Mouse (Mus musculus) heart, embryonic 15.5 days (tissue): ENCODE data around the gene Lhpp. TPM values are rescaled to one million over a fixed set of nuclear protein-coding genes. Genes with fewer than 3 reads are reported as not detected.

Source experiments
- ATAC-seq: fragments of 200-750 bp; cut with Nextera tagmentation; replicated peaks from 2 replicates; pipeline ENCODE4 v1.8.0; 2017; ENCODE audit warnings: low read depth, moderate TSS enrichment; ENCODE audit not compliant: insufficient number of reproducible peaks, insufficient read depth, low FRiP score
- H3K27ac ChIP-seq: fragments of 300-500 bp; sonication (generic); 2 replicates; pipeline ENCODE4 v1.5.1; 2015; ENCODE audit warnings: mild to moderate bottlenecking, inconsistent platforms
- H3K27me3 ChIP-seq: fragments of 300-500 bp; sonication (generic); 2 replicates; pipeline ENCODE4 v1.6.1; 2015; ENCODE audit warnings: inconsistent platforms
- H3K36me3 ChIP-seq: fragments of 300-500 bp; sonication (generic); 2 replicates; pipeline ENCODE4 v1.6.1; 2015; ENCODE audit warnings: mild to moderate bottlenecking, inconsistent platforms
- H3K4me1 ChIP-seq: fragments of 300-500 bp; sonication (generic); replicated peaks from 2 replicates; pipeline ENCODE4 v1.6.1; 2015; ENCODE audit warnings: inconsistent platforms
- H3K4me2 ChIP-seq: fragments of 300-500 bp; sonication (generic); 2 replicates; pipeline ENCODE4 v1.6.1; 2015; ENCODE audit warnings: inconsistent platforms, mild to moderate bottlenecking, moderate library complexity
- H3K4me3 ChIP-seq: fragments of 300-500 bp; sonication (generic); 2 replicates; pipeline ENCODE4 v1.5.1; 2015; ENCODE audit warnings: mild to moderate bottlenecking, inconsistent platforms
- H3K9ac ChIP-seq: fragments of 300-500 bp; sonication (generic); 2 replicates; pipeline ENCODE4 v1.6.1; 2015; ENCODE audit warnings: mild to moderate bottlenecking, inconsistent platforms
- H3K9me3 ChIP-seq: fragments of 300-500 bp; sonication (generic); replicated peaks from 2 replicates; pipeline ENCODE4 v1.6.1; 2016; ENCODE audit warnings: inconsistent platforms
- WGBS: fragments of 180-500 bp; shearing (Covaris S2); methylation state at CpG from one replicate; pipeline ENCODE4 v1.1.7; 2015; ENCODE audit warnings: mixed read lengths; 5-methylcytosine and 5-hydroxymethylcytosine counted together
- polyA plus RNA-seq: library from polyadenylated mRNA; unstranded; fragments of >200 nt; fragmentation: Nextera tagmentation; extraction: Ambion mirVana; gene quantifications from 2 replicates; pipeline ENCODE4 v1.2.1, GENCODE M21; 2015

Lhpp gene
- polyA plus RNA-seq, 1 experiment from 2014 or later, result 21.3 TPM

DNA sequence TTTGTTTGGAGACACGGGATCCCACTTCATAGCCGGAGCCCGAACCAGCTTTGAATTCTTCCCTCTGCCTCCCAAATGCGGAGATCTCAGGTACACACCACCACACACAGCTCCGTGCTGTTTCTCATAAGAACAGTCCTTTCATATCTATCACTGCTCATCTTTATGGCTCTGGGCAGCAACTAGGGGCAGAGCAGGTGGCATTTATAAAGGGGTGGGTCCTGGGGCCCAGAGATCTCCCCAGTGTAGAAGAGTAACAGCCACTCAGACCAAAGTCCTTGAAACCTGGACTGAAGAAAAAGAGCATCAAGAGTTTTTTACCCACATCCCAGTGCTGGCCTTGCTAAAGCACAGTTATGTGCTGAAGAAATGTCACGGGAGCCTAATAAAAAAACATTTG is 29.9 kb upstream of the Lhpp start:
- WGBS, result 64% methylated on average over 6 of the region's 6 CpGs
- Histone ChIP-seq H3K4me1 (peaks cover 6% of the 10 kb centered on the region), H3K27me3 (0 out of 2 replicates have a peak, but pooled peaks cover 5% of the 10 kb centered on the region), H3K9me3 (no peaks in the 10 kb centered on the region), H3K4me2 (no peak overlapping the region), H3K27ac (no peak overlapping the region), H3K4me3 (no peak overlapping the region), H3K9ac (no peak overlapping the region), H3K36me3 (no peaks in the 10 kb centered on the region)
- no peak for ATAC-seq

DNA sequence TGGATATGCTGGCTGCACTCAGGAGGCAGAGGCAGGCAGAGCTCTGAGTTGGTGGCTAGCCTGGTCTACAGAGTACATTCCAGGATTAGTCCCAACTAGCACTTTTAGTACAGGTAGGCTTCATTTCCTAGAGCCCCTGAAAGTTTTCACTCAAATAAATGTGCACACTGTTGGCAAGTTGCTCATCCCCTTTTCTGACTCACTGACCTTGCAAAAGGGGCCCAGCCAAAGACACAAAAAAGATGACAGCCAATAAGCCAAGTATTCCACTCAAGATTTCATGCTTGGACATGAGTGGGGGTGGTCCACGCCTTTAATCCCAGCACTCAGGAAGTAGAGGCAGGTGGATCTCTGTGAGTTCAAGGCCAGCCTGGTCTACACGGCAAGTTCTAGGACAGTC is 29.0 kb upstream of the Lhpp start:
- Histone ChIP-seq H3K9me3 (no peaks in the 10 kb centered on the region), H3K27ac (no peak overlapping the region), H3K4me2 (no peak overlapping the region), H3K27me3 (0 out of 2 replicates have a peak, but pooled peaks cover 5% of the 10 kb centered on the region), H3K9ac (no peak overlapping the region), H3K36me3 (no peaks in the 10 kb centered on the region), H3K4me3 (no peak overlapping the region), H3K4me1 (peaks cover 7% of the 10 kb centered on the region)
- ATAC-seq, result no peak
- 84% methylated on average over 2 of the region's 2 CpGs for WGBS

- Histone ChIP-seq H3K9ac (no peak overlapping the region), H3K36me3 (no peaks in the 10 kb centered on the region), H3K9me3 (no peaks in the 10 kb centered on the region), H3K4me2 (no peak overlapping the region), H3K27me3 (0 out of 2 replicates have a peak, but pooled peaks cover 2% of the 10 kb centered on the region), H3K4me1 (peaks cover 4% of the 10 kb centered on the region), H3K4me3 (no peak overlapping the region), H3K27ac (no peak overlapping the region)
- WGBS, result 32% methylated on average over 3 of the region's 3 CpGs
- ATAC-seq, result no peak
Measured at GRCm38 (mm10) chr7:132585695-132586491, 24.5 kb upstream of the Lhpp start.

DNA sequence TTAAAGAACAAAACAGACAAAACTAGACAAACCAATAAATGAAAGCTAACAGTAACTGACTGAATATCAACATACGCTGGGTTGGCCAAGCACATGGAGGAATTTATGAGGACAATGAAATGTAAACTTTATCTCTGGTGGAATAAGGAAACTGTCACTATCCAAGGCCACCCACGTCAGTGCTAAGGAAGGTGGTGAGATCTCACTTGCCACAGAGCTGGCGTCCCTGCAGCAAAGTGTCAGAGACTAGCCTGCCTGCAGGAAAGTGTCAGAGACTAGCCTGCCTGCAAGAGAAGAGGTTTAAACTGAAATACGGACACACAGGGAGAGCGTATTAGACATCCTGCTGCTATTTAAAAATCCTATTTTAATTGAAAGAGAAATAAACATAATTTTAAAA is 23.3 kb upstream of the Lhpp start:
- no peak for ATAC-seq
- H3K4me3 ChIP-seq, result no peak overlapping the region
- no peaks in the 10 kb centered on the region for H3K36me3 ChIP-seq
- WGBS, result 52% methylated on average over 5 of the region's 5 CpGs
- no peak overlapping the region for H3K4me2 ChIP-seq
- no peaks in the 10 kb centered on the region for H3K27me3 ChIP-seq
- H3K9ac ChIP-seq, result no peak overlapping the region
- H3K27ac ChIP-seq, result no peak overlapping the region
- peaks cover 4% of the 10 kb centered on the region for H3K4me1 ChIP-seq
- no peaks in the 10 kb centered on the region for H3K9me3 ChIP-seq

DNA sequence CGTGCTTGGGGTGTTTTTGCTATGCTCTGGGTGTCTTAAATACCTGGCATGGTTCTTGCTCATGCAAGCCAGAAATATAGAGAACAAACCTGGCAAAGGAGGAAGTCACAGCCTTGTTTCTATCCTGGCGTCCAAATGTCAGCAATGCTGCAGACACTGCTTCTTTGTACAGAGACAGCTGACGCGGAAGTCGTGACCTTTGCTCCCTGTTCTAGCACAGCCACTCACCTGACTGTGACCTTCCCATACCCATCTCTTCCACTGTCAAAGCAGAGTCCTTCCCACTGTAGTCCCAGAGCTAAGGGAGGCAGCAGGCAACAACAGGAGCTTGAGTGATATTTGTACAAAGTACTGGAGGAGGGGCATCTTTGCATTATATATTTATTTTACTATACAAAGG is 20.8 kb upstream of the Lhpp start:
- no peak overlapping the region for H3K4me3 ChIP-seq
- 0 out of 2 replicates have a peak, but pooled peaks cover 5% of the 10 kb centered on the region for H3K27me3 ChIP-seq
- peaks cover 4% of the 10 kb centered on the region for H3K4me1 ChIP-seq
- no peaks in the 10 kb centered on the region for H3K9me3 ChIP-seq
- H3K36me3 ChIP-seq, result no peaks in the 10 kb centered on the region
- no peak for ATAC-seq
- no peak overlapping the region for H3K4me2 ChIP-seq
- H3K27ac ChIP-seq, result no peak overlapping the region
- 54% methylated on average over 5 of the region's 5 CpGs for WGBS
- no peak overlapping the region for H3K9ac ChIP-seq

- Histone ChIP-seq H3K36me3 (no peaks in the 10 kb centered on the region), H3K4me1 (peaks cover 21% of the 10 kb centered on the region), H3K4me2 (no peak overlapping the region), H3K9ac (no peak overlapping the region), H3K27ac (no peak overlapping the region), H3K27me3 (peaks cover 43% of the 10 kb centered on the region), H3K4me3 (no peak overlapping the region), H3K9me3 (no peaks in the 10 kb centered on the region)
- no peak for ATAC-seq
- 74% methylated on average over 2 of the region's 2 CpGs for whole genome bisulfite sequencing
Measured at GRCm38 (mm10) chr7:132593762-132594161, 16.7 kb upstream of the Lhpp start.

GRCm38 (mm10) chr7:132594325-132594724 is 16.1 kb upstream of the Lhpp start:
- 82% methylated on average over 2 of the region's 2 CpGs for WGBS
- Histone ChIP-seq H3K9me3 (no peaks in the 10 kb centered on the region), H3K4me2 (no peak overlapping the region), H3K27ac (no peak overlapping the region), H3K36me3 (no peaks in the 10 kb centered on the region), H3K9ac (no peak overlapping the region), H3K4me3 (no peak overlapping the region), H3K4me1 (peaks cover 24% of the 10 kb centered on the region), H3K27me3 (peaks cover 49% of the 10 kb centered on the region)
- no peak for ATAC-seq

- peaks cover 31% of the 10 kb centered on the region for H3K4me1 ChIP-seq
- no peak overlapping the region for H3K9ac ChIP-seq
- H3K27me3 ChIP-seq, result peaks cover 64% of the 10 kb centered on the region
- H3K27ac ChIP-seq, result no peak overlapping the region
- no peak for ATAC-seq
- H3K4me2 ChIP-seq, result no peak overlapping the region
- H3K36me3 ChIP-seq, result no peaks in the 10 kb centered on the region
- 77% methylated on average over 3 of the region's 3 CpGs for WGBS
- no peaks in the 10 kb centered on the region for H3K9me3 ChIP-seq
- H3K4me3 ChIP-seq, result no peak overlapping the region
Measured at GRCm38 (mm10) chr7:132595787-132596186, 14.7 kb upstream of the Lhpp start.

DNA sequence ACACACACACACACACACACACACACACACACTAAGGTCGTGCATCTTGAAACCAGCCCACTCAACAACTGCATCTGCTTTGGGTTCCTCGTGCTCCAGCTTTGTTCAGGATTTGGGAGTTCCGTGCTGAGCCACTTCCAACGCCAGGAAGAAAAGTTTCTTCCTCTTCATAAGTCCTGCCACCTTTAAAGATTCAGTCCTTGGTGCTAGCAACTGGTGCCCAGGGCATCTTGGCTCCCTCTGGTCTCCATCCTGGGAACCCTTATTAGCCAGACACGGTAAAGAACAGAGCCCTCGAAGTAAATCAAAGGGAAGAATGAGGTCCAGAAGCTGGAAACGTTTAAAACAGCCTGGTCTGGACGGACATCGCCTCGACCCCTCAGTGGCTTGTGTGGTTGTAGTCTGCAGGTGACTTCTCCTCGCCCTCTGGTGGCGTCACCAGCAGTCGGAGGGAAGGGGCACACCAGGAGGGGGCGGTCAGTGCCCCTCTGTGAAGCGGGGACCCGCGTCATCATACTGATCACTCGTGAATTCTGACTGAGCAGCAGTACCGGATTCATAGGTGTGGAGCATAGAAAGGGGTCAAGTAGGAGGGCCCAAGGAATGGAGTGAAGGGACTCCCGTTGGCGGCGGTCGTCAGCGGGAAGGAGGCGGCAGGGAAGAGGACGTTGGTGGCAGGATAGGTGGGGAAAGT is 13.7 kb upstream of the Lhpp start:
- H3K9ac ChIP-seq, result peak overlapping the region; percentile 56; the same call in 1 of the 2 replicates
- peak overlapping the region; percentile 58 for H3K4me3 ChIP-seq
- ATAC-seq, result no peak
- peaks cover 73% of the 10 kb centered on the region for H3K27me3 ChIP-seq
- H3K36me3 ChIP-seq, result no peaks in the 10 kb centered on the region
- no peaks in the 10 kb centered on the region for H3K9me3 ChIP-seq
- peaks cover 31% of the 10 kb centered on the region for H3K4me1 ChIP-seq
- WGBS, result 10% methylated on average over 26 of the region's 26 CpGs
- no peak overlapping the region for H3K27ac ChIP-seq
- H3K4me2 ChIP-seq, result peak overlapping the region; percentile 93

DNA sequence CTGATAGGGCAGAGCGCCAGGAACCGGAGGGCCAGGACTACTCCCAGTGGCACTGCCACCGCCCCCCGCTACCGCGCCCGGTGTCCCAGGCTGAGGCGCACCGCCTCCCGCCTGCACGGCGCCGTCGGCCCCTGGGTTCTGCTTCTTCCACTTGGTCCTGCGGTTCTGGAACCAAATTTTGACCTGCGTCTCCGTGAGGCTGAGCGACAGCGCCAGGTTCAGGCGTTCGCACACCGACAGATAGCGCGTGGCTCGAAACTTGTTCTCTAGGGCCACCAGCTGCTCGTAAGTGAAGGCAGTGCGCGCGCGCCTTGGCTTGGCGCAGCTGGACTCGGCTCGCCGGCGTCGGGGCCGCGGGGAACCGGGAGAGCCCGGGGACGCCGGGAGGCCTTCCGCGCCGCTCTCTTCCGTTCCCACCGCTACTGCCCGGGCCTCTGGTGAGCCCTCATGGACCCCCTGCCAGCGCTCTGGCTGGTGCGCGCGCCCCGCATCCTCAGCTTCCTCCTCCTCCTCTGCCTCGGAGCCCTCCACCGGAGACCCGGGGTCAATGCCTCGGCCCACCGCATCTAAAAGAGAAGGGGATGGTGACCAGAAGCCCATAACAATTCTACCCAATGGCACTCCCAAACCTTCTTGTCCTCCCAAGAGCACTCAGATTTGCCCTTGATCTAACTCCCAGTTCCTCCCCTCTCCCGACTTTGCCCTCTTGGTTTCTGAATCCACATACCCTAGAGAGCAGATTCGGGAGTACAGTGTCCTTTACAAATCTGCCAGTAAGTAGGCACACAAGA is 13.0 kb upstream of the Lhpp start:
- H3K27me3 ChIP-seq, result peaks cover 80% of the 10 kb centered on the region
- H3K9ac ChIP-seq, result peak overlapping the region; percentile 56
- 1% methylated on average over 60 of the region's 60 CpGs for WGBS
- H3K27ac ChIP-seq, result no peak overlapping the region
- peak overlapping the region; percentile 58 for H3K4me3 ChIP-seq
- H3K4me1 ChIP-seq, result peaks cover 31% of the 10 kb centered on the region
- peak overlapping the region; percentile 93 for H3K4me2 ChIP-seq
- H3K36me3 ChIP-seq, result no peaks in the 10 kb centered on the region
- H3K9me3 ChIP-seq, result no peaks in the 10 kb centered on the region
- ATAC-seq, result no peak
